In the genomic region with DNA sequence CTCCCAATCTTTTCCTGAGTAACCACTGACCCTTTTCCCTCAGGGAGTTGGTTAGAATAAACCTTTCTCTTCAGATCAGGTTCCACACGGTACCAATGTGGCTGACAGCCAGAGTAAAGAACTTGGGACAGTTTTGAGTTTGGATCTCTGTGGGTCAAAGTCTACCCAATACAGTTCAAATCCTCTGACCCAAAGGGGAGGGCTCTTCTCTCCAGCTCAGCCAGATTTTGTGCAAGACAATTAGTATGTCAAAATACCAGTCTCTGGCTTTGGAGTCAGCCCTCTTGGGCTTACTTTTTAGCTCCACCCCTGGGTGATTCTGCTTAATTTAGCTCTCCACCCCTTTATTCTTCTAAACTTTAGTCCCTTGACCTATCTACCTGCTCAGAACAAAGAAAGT, we compare ENCODE assay signal across 8 mouse cellular contexts. TPM values are rescaled to one million over a fixed set of nuclear protein-coding genes. Genes with fewer than 3 reads are reported as not detected.
A peak's percentile ranks its signal among the peaks of the same experiment; 100 is the strongest.
DNase-seq lines count a peak whose midpoint lies in the region; ATAC-seq and TF ChIP-seq lines count a peak whose summit lies in the region.

No protein-coding gene starts in this region.

- TF ChIP-seq POLR2A in spleen, adult 2 months (IDR thresholded peaks at IDR 0.05; ENCODE audit: low read depth, low read length) = no peak

- ATAC-seq in forebrain, embryonic 13.5 days = no peak
- no peak; the same call in 1 of the 2 replicates for ATAC-seq in midbrain, embryonic 15.5 days (replicated peaks)

- H3K4me2 ChIP-seq in forebrain, embryonic 13.5 days = peak overlapping the region; percentile 87
- H3K4me2 ChIP-seq in midbrain, embryonic 15.5 days = peak overlapping the region; percentile 89

- WGBS in spleen, adult 2 months = 62% methylated on average over 1 of the region's 1 CpGs
- WGBS in forebrain, embryonic 13.5 days = 39% methylated on average over 1 of the region's 1 CpGs
- 30% methylated on average over 1 of the region's 1 CpGs for WGBS in midbrain, embryonic 15.5 days

- H3K4me1 ChIP-seq in spleen, adult 2 months (ENCODE audit: control insufficient read depth, insufficient read depth, insufficient read length) = peaks cover 6% of the 10 kb centered on the region; the same call in 1 of the 2 replicates
- H3K4me1 ChIP-seq in forebrain, embryonic 13.5 days = peaks cover 27% of the 10 kb centered on the region
- peaks cover 30% of the 10 kb centered on the region for H3K4me1 ChIP-seq in midbrain, embryonic 15.5 days

- no peak for TF ChIP-seq CTCF in spleen, adult 2 months (IDR thresholded peaks at IDR 0.05; ENCODE audit: extremely low read depth, insufficient read depth, insufficient read length, insufficient replicate concordance)

- peaks cover 10% of the 10 kb centered on the region for H3K36me3 ChIP-seq in spleen, adult 2 months (ENCODE audit: control insufficient read depth, insufficient read depth, low read length)
- H3K36me3 ChIP-seq in forebrain, embryonic 13.5 days (ENCODE audit: poor library complexity, severe bottlenecking) = peaks cover 23% of the 10 kb centered on the region
- H3K36me3 ChIP-seq in midbrain, embryonic 15.5 days (replicated peaks) = peaks cover 17% of the 10 kb centered on the region; the same call in 1 of the 2 replicates

- peak overlapping the region; percentile 84 for H3K27ac ChIP-seq in spleen, adult 2 months (ENCODE audit: insufficient read depth, low read length)
- peak overlapping the region; percentile 94 for H3K27ac ChIP-seq in forebrain, embryonic 13.5 days
- peak overlapping the region; percentile 94 for H3K27ac ChIP-seq in midbrain, embryonic 15.5 days

- peak overlapping the region; percentile 95 for H3K9ac ChIP-seq in forebrain, embryonic 13.5 days
- 0 out of 2 replicates have a peak overlapping the region, but pooled peaks have one; percentile 75 for H3K9ac ChIP-seq in midbrain, embryonic 15.5 days

- DNase-seq in spleen, adult 2 months (ENCODE audit: low read depth in 1 of 2, low spot score in 2 of 2) = no peak
- DNase-seq in spleen, postnatal 4 days (ENCODE audit: low spot score in 2 of 2) = no peak
- peak; percentile 64 to 80 for DNase-seq in kidney, postnatal 36 days
- DNase-seq in right cerebral cortex, postnatal 14 days = no peak
- no peak for DNase-seq in right cerebral cortex, postnatal 4 days
- no peak for DNase-seq in urinary bladder, postnatal 14 days (ENCODE audit: low spot score)

- no peak overlapping the region; the same call in 1 of the 2 replicates for H3K4me3 ChIP-seq in spleen, adult 2 months (ENCODE audit: extremely low read depth, insufficient read depth, insufficient read length)
- peak overlapping the region; percentile 92 for H3K4me3 ChIP-seq in forebrain, embryonic 13.5 days
- peak overlapping the region; percentile 97 for H3K4me3 ChIP-seq in midbrain, embryonic 15.5 days

- H3K9me3 ChIP-seq in forebrain, embryonic 13.5 days (replicated peaks) = no peaks in the 10 kb centered on the region
- no peaks in the 10 kb centered on the region for H3K9me3 ChIP-seq in midbrain, embryonic 15.5 days

- H3K27me3 ChIP-seq in spleen, adult 2 months (ENCODE audit: control insufficient read depth, insufficient read depth, low read length) = no peaks in the 10 kb centered on the region
- H3K27me3 ChIP-seq in forebrain, embryonic 13.5 days = no peaks in the 10 kb centered on the region
- H3K27me3 ChIP-seq in midbrain, embryonic 15.5 days (replicated peaks) = no peaks in the 10 kb centered on the region

RNA-seq across cellular contexts. Expression of gene Mlf2, which starts 1.0 kb away (rescaled TPM):
- polyA plus RNA-seq in spleen, adult 2 months (2012; rRNA removed) = 125 and 140 TPM in 2 replicates
- polyA plus RNA-seq in forebrain, embryonic 13.5 days (2015; fragmentation: Nextera tagmentation; extraction: Ambion mirVana) = 398 and 409 TPM in 2 replicates
- polyA plus RNA-seq in midbrain, embryonic 15.5 days (2015; fragmentation: Nextera tagmentation; extraction: Ambion mirVana) = 559 and 568 TPM in 2 replicates

RNA-seq across cellular contexts. Expression of gene Ptms, which starts 10.3 kb away (rescaled TPM):
- polyA plus RNA-seq in spleen, adult 2 months (2012; rRNA removed) = 450 and 549 TPM in 2 replicates
- 588 and 626 TPM in 2 replicates for polyA plus RNA-seq in forebrain, embryonic 13.5 days (2015; fragmentation: Nextera tagmentation; extraction: Ambion mirVana)
- 880 and 884 TPM in 2 replicates for polyA plus RNA-seq in midbrain, embryonic 15.5 days (2015; fragmentation: Nextera tagmentation; extraction: Ambion mirVana)

RNA-seq across cellular contexts. Expression of gene Lag3, which starts 18.7 kb away (rescaled TPM):
- 10.9 and 18.2 TPM in 2 replicates for polyA plus RNA-seq in spleen, adult 2 months (2012; rRNA removed)
- polyA plus RNA-seq in forebrain, embryonic 13.5 days (2015; fragmentation: Nextera tagmentation; extraction: Ambion mirVana) = 1.3 and 1.9 TPM in 2 replicates
- polyA plus RNA-seq in midbrain, embryonic 15.5 days (2015; fragmentation: Nextera tagmentation; extraction: Ambion mirVana) = 2.8 and 3.2 TPM in 2 replicates

RNA-seq across cellular contexts. Expression of gene Cops7a, which starts 35.1 kb away (rescaled TPM):
- 106 and 116 TPM in 2 replicates for polyA plus RNA-seq in spleen, adult 2 months (2012; rRNA removed)
- polyA plus RNA-seq in forebrain, embryonic 13.5 days (2015; fragmentation: Nextera tagmentation; extraction: Ambion mirVana) = 89.0 and 99.3 TPM in 2 replicates
- 94.5 and 95.5 TPM in 2 replicates for polyA plus RNA-seq in midbrain, embryonic 15.5 days (2015; fragmentation: Nextera tagmentation; extraction: Ambion mirVana)

RNA-seq across cellular contexts. Expression of gene Cd4, which starts 42.2 kb away (rescaled TPM):
- polyA plus RNA-seq in spleen, adult 2 months (2012; rRNA removed) = 34.2 and 35.9 TPM in 2 replicates
- polyA plus RNA-seq in forebrain, embryonic 13.5 days (2015; fragmentation: Nextera tagmentation; extraction: Ambion mirVana) = 0.08 TPM in 2 replicates
- polyA plus RNA-seq in midbrain, embryonic 15.5 days (2015; fragmentation: Nextera tagmentation; extraction: Ambion mirVana) = 0.21 and 0.33 TPM in 2 replicates

Comparison
In these comparisons a context has a peak if more than half of its experiments do, and no peak if none do; other contexts are left out.
1. DNase-seq: peak in kidney, postnatal 36 days (2 of 2); none in spleen, adult 2 months (0 of 2), spleen, postnatal 4 days (0 of 2), right cerebral cortex, postnatal 14 days (single experiment), right cerebral cortex, postnatal 4 days (single experiment) and urinary bladder, postnatal 14 days (single experiment).
2. Peak in every context shown above with its lines, with median percentiles within 50 percentile points of each other: H3K27ac ChIP-seq.